Mouse (Mus musculus) hematopoietic multipotent progenitor cell, adult 10-12 weeks (in vitro differentiated cells): Measurements from ENCODE around the gene Pdcd11. TPM values are rescaled to one million over a fixed set of nuclear protein-coding genes. Genes with fewer than 3 reads are reported as not detected.

Source experiments
- polyA plus RNA-seq: library from polyadenylated mRNA; stranded (reverse); fragments of >175 nt; gene quantifications from 2 replicates; pipeline ENCODE4 v1.2.3, GENCODE M21; 2012; ENCODE audit warnings: low replicate concordance

The Pdcd11 gene
- 14.0 and 15.3 TPM in 2 replicates for polyA plus RNA-seq

DNA sequence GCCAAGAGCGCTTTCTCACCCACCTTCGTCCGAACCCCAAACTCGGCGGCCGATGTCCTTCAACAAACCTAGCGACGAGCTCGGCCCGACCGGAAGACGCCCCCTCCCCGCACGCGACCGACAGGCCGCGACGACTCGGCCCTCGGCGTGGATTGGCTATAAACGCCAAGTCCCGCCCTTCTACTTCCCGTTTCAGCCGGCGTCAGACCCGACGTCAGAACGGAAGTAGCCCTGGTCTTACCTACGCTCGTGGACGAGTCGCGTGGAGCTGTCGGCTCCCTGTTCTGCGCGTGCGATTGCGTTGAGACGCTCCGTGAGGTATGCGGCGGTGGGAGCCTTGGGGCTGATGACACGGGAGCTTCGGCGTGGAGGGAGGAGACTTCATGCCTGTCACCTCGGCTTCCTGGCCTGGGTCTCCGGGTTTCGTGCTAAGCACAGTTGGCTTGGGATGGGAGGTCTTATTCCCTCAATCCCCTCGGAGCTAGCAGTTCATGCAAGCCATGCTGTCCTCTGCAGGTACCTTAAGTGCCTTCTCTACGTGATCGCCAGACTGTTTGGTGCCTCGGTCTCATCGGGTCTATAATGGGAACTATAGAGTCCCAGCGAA is at the start of gene Pdcd11, which contains the start of gene Usmg5:
TSS of gene Pdcd11 (plus strand) at position 219 of the 607 bp plus-strand sequence.
TSS of gene Usmg5 (minus strand) at position 98 of the 607 bp plus-strand sequence.

DNA sequence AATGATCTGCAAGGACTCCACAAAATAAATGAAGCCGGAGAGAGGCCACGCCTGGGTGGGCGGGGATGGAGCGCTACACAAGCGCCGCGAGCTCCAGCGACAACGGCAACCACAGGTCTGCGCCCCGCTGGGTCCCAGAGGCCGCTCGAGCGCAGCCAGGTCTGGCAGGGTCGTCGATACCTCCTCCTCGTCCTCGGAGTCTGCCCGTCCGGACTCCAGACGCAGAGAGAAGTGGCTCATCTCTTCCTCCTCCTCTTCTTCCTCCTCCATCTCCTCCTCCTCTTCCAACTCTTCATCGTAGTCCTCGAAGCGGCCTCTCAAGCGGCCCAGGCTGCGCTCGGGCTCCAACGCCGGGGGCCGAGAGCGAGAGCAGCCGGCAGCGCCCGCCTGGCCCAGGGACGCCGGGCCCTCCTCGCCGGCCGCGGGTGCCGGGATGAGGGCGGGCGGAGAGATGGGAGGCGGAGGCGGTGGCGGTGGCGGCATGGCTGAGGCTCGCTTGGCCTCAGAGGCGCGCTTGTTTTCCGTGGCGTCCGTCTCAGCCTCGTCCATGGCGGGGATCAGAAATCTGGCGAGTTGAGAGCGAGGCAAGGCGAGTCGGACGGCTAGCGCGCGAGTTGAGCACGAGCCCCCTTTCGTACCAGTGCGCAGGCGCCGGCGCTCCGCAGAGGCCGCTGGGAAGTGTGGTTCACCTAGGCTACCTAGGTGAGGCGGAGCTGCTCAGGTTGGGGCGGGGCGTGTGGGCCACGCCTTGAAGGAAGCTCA is 40.1 kb upstream of the Pdcd11 start, which contains the start of gene Pcgf6:
TSS of gene Pcgf6 (minus strand) at position 636 of the 762 bp plus-strand sequence.

DNA sequence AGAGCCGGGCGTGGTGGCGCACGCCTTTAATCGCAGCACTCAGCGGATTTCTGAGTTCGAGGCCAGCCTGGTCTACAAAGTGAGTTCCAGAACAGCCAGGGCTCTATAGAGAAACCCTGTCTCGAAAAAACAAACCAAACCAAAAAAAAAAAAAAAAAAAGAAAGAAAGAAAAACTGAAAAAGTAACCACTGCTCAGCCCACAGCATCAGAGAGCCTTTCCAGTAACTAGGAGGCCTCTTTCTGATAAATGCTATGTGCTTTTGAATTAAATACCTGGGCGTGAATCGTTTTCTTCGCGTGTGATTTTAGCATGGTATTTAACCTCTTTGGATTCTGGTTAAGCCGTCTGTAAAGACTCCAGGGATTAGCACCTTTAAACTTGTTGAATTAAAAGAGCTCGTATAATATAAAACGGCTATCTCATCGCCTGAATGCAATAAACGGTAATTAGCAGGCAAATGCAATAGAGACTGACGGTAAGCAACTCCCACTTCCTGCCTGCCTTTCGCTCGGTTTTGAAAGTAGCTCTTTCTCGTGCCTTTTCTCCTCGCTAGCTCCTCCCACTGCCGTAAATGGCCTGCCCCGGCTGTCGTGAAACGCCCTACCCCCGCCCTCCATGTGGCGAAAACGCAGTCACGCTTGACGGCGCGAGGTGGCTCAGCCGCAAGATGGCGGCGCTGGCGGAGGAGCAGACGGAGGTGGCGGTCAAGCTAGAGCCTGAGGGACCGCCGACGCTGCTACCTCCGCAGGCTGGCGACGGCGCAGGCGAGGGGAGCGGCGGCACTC is 23.3 kb upstream of the Pdcd11 start, which contains the start of gene Taf5:
TSS of gene Taf5 (plus strand) at position 651 of the 787 bp plus-strand sequence.

DNA sequence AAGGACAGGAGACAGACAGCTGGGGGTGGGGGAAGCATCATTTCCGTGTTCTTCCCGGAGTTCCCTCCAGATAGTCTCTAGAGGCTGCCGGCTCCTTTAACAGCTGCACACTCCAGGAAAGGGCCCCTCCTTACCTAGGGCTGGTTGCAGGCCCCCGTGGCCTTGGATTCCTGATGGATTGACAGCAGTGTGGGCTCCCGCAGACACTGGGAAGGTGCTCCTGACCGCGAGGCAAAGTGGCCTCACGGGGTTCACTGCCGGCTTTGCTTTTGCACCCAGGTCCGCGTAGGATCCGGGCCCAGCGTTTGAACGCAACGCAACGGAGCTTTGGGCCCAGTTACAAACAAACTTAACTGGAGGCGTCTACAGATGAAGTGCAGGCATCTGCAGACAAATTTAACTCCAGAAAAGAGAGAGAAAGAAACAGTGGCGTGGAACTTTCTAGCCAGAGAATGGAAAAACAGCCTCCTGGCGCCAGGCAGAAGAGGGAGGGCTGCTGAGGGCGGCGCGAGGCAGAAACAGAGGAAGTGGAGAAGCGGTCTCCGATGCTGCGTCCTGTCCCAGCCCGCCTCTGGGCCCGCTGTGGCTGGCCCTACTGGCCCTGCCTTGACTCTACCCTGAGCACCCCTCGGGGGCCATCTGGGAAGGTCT is 47.3 kb downstream of the Pdcd11 start, which contains the start of gene Calhm2:
TSS of gene Calhm2 (minus strand) at position 524 of the 651 bp plus-strand sequence.

DNA sequence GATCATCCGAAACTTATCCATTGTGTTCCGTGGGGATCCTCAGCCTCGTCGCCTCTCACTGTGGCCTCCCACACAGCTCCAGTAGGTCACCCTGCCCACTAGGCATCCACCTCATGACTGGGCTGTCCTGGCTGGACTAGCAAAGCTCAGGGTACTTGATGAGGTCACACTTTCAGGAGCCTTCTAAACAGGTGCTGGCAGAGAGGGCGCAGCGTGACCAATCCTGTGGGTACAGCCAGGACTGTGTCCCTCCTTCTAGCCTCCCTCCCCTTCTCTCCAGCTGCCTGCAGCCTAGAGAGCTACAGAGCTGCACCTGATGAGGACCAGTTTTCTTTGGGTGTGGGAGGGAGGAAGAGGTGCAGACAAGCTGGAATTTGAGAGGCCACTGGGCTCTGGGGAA is 53.6 kb downstream of the Pdcd11 start, which contains the start of gene Calhm1:
TSS of gene Calhm1 (minus strand) at position 101 of the 400 bp plus-strand sequence.

DNA sequence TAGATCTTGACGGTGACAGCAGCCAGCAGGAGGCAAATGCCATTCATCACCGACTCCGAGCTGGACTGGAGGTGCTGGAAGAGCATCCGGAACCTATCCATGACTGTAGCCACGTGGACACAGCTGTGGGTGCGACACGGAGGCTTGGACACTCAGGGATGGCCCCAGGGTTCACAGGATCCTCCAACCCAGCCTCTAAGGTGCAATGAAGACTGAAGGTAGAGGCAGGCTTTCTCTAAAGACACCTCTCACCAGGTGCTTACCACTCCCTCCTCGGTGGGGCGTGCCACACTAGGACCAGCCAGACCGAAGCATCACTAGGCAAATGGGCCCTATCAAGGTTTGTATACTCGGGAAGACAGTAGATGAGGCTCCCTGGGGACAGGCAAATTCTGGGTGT is 67.1 kb downstream of the Pdcd11 start, which contains the start of gene Calhm3:
TSS of gene Calhm3 (minus strand) at position 101 of the 400 bp plus-strand sequence.

DNA sequence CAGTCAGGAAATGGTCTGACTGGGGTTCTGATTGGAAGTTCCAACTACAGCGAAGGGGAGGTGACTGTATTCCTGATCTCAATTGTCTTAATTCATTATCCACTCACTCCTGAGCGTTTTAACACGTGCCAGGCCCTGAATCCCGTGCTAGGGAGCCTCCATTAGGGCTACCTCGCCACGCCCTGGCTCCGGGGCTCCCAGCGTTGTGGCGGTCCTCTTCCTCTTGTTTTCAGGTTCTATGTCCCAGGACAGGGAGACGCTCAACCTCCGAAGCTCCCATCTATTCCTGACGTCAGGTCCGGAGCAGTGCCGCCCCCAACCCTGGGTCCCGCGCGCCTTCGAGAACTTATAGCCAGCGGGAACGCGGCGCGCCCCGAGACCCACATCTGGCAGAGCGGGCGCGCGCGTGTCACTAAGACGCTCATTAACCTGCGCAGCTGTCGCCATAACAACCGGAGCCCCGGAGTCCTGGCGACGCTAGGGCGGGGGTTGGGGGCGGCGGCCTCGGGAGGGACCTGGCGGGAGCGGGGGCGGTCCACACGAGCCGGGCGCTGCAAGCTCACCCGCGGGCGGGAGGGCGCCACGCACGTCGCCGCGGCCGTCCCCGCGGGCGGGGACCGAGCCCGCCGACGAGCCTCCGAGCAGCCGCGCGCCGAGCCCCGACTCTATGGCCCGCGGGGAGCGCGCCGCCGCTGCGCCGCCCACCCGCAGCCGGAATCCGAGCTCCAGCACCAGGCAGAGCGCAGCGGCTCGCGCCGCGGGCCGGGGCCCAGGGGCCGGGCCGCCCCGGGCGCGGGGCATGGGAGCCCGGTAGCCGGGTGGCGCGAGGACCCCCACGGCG is 88.1 kb downstream of the Pdcd11 start, which contains the start of gene Neurl1a:
TSS of gene Neurl1a (plus strand) at position 390 of the 841 bp plus-strand sequence.

Other genes with a start within 250 kb of the Pdcd11 start
- not detected in 2 replicates for gene Ina, start 76.1 kb upstream of the Pdcd11 start, polyA plus RNA-seq
- 2.6 and 7.5 TPM in 2 replicates for gene Nt5c2, start 75.6 kb upstream of the Pdcd11 start, polyA plus RNA-seq
- gene Pcgf6, start 39.9 kb upstream of the Pdcd11 start, polyA plus RNA-seq: 8.2 and 17.0 TPM in 2 replicates
- 3.3 and 5.2 TPM in 2 replicates for gene Taf5, start 23.0 kb upstream of the Pdcd11 start, polyA plus RNA-seq
- 0.64 and 18.6 TPM in 2 replicates for gene Usmg5, start 121 bp upstream of the Pdcd11 start, polyA plus RNA-seq
- gene Calhm2, start 47.5 kb downstream of the Pdcd11 start, polyA plus RNA-seq: 47.7 and 56.3 TPM in 2 replicates
- gene Calhm1, start 53.5 kb downstream of the Pdcd11 start, polyA plus RNA-seq: 0.12 TPM in 1 of 2 replicates, not detected in the other
- not detected in 2 replicates for gene Calhm3, start 67.0 kb downstream of the Pdcd11 start, polyA plus RNA-seq
- 1.4 and 3.5 TPM in 2 replicates for gene Neurl1a, start 88.1 kb downstream of the Pdcd11 start, polyA plus RNA-seq